Mouse (Mus musculus) spleen, postnatal 0 days (tissue): ENCODE data around the gene Ube2b. TPM values are rescaled to one million over a fixed set of nuclear protein-coding genes. Genes with fewer than 3 reads are reported as not detected.

Experiments used
- polyA plus RNA-seq: library from polyadenylated mRNA; unstranded; fragments of >200 nt; fragmentation: Nextera tagmentation; extraction: Ambion mirVana; gene quantifications from 2 replicates; pipeline ENCODE4 v1.2.1, GENCODE M21; 2015

Ube2b gene
- polyA plus RNA-seq, result 184 and 216 TPM in 2 replicates

DNA sequence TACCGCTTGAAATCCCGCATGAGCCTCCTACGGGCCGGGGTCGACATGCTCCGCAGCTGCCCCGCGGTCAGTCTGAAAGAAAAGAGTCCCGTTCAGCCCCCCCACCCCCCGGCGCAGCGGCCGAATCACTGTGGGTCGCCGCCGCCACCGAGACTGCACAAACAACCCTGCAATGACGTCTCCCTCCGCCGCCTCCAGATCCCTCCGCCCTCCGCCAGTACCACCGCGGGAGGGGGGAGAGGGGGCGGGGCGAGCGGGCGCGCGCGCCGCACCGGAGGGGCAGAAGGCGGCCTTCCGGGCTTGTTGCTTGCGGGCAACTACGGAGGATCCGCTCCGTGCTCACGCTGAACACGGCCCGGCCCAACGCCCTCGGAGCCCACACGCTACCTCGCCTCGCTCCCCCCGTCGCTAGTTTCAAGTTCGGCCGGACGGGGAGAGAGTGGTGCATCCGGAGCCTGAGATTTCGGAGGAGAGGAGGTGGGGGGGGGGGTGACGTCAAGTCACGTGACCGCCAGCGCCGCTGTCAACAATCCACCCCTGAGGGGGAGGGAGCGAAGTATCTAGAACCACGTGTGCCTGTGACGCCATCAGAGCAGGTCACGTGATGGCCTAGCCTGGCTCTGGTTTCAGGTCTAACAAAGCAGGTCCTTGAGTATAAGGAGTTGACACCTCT lies at the start of gene Ube2b:
Gene Ube2b, minus strand, starts transcription at position 473 of the 673 bp plus-strand sequence.

DNA sequence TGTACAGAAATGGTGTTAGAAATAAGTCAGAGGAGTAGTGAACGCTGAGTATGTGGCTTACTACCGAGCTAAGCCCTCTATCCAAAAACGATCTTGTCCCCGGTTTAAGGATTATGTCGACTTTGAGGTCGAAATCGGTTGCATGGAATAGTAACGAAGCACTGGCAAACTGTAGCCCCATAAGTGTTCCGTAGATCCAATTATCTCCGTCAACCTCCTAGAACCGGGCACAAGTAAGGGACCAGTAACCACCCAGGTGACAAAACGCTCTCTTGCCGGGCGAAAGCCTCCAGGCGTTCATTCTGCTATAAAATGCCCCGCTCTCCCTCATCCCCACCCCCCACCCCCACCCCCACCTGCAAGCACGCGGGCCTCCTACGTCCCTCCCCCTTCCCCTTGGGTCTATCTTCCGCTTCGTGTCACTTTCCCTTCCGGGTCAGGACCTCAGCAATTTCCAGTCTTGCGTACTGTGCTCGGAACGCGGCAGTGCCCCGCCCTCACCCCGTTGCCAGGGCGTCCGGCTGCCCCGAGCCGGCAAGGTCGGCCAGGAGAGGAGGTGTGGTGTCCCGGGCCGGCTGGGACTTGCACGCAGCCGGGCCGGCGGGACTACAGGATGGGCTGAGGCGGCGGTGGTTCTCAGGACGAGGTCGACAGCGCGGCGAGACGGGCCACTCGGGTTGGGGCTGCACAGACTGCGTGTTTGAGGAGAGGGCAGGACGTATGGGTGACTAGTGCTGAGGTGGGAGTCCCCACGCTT lies 3.4 kb upstream of the Ube2b start, which contains the start of gene Cdkl3:
Gene Cdkl3, plus strand, starts transcription at position 450 of the 757 bp plus-strand sequence.

GRCm38 (mm10) chr11:51967443-51968401 lies 32.8 kb downstream of the Ube2b start, which contains the start of gene Cdkn2aipnl:
Cdkn2aipnl (plus strand) TSS chr11:51967661.

Other genes with a start within 250 kb of the Ube2b start
- 6.8 TPM in 2 replicates for gene Sec24a, start 237.1 kb downstream of the Ube2b start, polyA plus RNA-seq
- gene Sar1b, start 237.1 kb downstream of the Ube2b start, polyA plus RNA-seq, result 67.8 and 71.2 TPM in 2 replicates
- gene Jade2, start 143.1 kb downstream of the Ube2b start, polyA plus RNA-seq, result 2.9 and 3.4 TPM in 2 replicates
- gene Cdkn2aipnl, start 33.1 kb downstream of the Ube2b start, polyA plus RNA-seq, result 63.1 and 67.5 TPM in 2 replicates
- 4.0 and 4.6 TPM in 2 replicates for gene Cdkl3, start 3.5 kb upstream of the Ube2b start, polyA plus RNA-seq
- gene Ppp2ca, start 97.9 kb upstream of the Ube2b start, polyA plus RNA-seq, result 35.1 and 35.2 TPM in 2 replicates
- gene Olfr1373, start 144.8 kb upstream of the Ube2b start, polyA plus RNA-seq, result not detected in 2 replicates
- not detected in 2 replicates for gene Olfr1371, start 213.2 kb upstream of the Ube2b start, polyA plus RNA-seq
- 346 and 349 TPM in 2 replicates for gene Skp1a, start 231.2 kb upstream of the Ube2b start, polyA plus RNA-seq